Mouse (Mus musculus) thymus, adult 2 months (tissue): ENCODE data around the gene Cnfn.

Experiments used
- CTCF ChIP-seq: fragments of 200-500 bp; IDR thresholded peaks from 2 replicates; pipeline ENCODE4 v1.5.1; 2012; ENCODE audit warnings: mild to moderate bottlenecking, control low read depth, low read length, moderate library complexity, borderline replicate concordance; ENCODE audit not compliant: control insufficient read depth, poor library complexity, insufficient read depth; ENCODE audit errors: extremely low read depth
- POLR2A ChIP-seq: fragments of 200-500 bp; IDR thresholded peaks from 2 replicates; pipeline ENCODE4 v1.6.1; 2012; ENCODE audit warnings: mild to moderate bottlenecking, low read length, control low read depth, moderate library complexity; ENCODE audit not compliant: control insufficient read depth, poor library complexity, insufficient read depth; ENCODE audit errors: extremely low read depth

DNA sequence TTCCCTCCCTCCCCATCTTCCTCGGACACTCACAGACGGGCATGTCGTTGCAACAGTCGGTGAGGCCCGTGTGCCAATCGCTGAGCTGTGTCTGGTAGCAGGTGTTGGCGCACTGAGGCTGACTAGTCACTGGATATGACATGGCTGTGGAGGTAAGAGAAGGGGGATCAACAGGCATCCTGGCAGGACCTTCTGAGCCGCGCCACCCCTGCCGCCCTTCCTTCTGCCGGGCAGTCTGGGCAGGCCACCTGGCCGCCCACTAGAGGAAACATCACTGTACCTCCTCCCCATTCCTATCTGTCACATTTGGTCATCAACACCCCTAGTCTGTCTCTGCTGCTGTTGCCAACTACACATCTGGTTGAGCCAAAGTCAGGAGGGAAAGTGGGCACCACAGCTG is 1.2 kb downstream of the Cnfn start:
- TF ChIP-seq CTCF: no peak
- no peak for TF ChIP-seq POLR2A
